Mouse (Mus musculus) cerebellum, adult 2 months (tissue): ENCODE measurements around the gene Plb1.

Experiments
- CTCF ChIP-seq: fragments of 200-500 bp; IDR thresholded peaks from 2 replicates; pipeline ENCODE4 v1.5.1; 2011; ENCODE audit warnings: low read depth, mild to moderate bottlenecking, control low read depth, low read length, moderate library complexity, borderline replicate concordance; ENCODE audit not compliant: insufficient read depth
- POLR2A ChIP-seq: fragments of 200-500 bp; IDR thresholded peaks from 2 replicates; pipeline ENCODE4 v1.6.1; 2011; ENCODE audit warnings: low read length, control low read depth, borderline replicate concordance; ENCODE audit not compliant: insufficient read depth

DNA sequence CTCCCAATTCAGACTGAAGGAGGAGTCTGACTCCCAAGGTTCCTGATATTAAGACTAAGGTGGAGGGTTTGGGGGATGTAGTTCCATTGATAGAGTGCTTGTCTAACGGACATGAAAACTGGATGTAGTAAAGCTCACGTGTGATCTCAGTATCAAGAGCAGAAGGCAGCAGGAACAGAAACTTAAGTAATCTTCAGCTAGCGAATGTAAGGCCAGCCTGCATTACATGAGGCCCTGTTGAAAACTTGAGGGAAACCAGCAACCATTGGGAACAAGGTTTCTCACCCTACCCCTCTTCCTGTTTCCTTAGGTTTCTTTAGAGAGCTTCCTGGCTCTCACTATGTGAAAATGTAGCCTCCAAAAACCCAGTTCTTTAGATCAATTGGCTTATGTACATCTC lies 162.1 kb downstream of the Plb1 start:
- TF ChIP-seq CTCF (no peak), POLR2A (no peak)
